Mouse (Mus musculus) megakaryocyte progenitor cell, adult 5-6 weeks (primary cell): Measurements from ENCODE around the gene Gm6176. TPM values are rescaled to one million over a fixed set of nuclear protein-coding genes. Genes with fewer than 3 reads are reported as not detected.
"Not testable (repeated sequence)": the region's sequence is repeated elsewhere in the genome, so short reads cannot be mapped to it uniquely, and the experiment has no call there.

Experiments
- ATAC-seq: replicated peaks from 2 replicates; pipeline ENCODE4 v1.8.0; 2016; ENCODE audit warnings: mild to moderate bottlenecking, moderate TSS enrichment, inconsistent platforms; ENCODE audit not compliant: poor library complexity
- total RNA-seq, 2 experiments: library from RNA; stranded (forward) in 1 of 2; stranded (reverse) in 1 of 2; fragments of 157-497, 149-512 nt in 1 of 2; fragments of 200-1000 nt in 1 of 2; gene quantifications; 2 replicates each; pipeline versions ENCODE4 v1.2.3 to v1.2.4; 2015 to 2017

The Gm6176 gene
- total RNA-seq (2015) (not detected in 2 replicates), total RNA-seq (2017) (not detected in 2 replicates)

GRCm38 (mm10) chr7:22056205-22056604, at the start of gene Gm6176:
TSS of gene Gm6176 (minus strand) at chr7:22056305.
- not testable (repeated sequence) for ATAC-seq

- ATAC-seq: not testable (repeated sequence)
Observed at GRCm38 (mm10) chr7:22068757-22069156, 12.7 kb upstream of the Gm6176 start, which contains the start of gene Vmn1r139. TSS of gene Vmn1r139 (plus strand) at chr7:22069057.

DNA sequence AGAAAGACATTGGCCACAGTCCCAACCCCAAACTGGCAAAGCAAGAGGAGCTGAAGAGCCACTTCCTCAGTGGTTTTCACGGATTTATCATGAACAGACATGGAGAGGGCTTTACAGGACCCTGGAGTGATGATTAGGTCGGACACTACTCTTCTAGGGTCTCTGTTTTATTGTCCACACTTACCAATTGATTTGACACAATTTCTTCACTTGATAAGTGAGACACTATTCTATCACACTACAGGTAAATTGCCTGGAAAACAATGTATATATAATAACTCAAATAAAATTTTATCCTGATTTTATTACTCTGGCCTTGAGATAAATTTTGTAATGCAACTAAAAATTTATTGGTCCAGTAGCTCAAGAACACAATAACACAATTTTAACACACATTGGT, 27.3 kb downstream of the Gm6176 start, which contains the start of gene Vmn1r138:
TSS of gene Vmn1r138 (minus strand) at position 101 of the 400 bp plus-strand sequence.
- ATAC-seq: not testable (repeated sequence)

Other genes with a start within 250 kb of the Gm6176 start
- gene Vmn1r135, start 224.0 kb downstream of the Gm6176 start, total RNA-seq (2015): not detected in 2 replicates
- gene Vmn1r135, start 224.0 kb downstream of the Gm6176 start, total RNA-seq (2017): not detected in 2 replicates
- gene Gm5725, start 212.0 kb downstream of the Gm6176 start, total RNA-seq (2015): not detected in 2 replicates
- gene Gm5725, start 212.0 kb downstream of the Gm6176 start, total RNA-seq (2017): not detected in 2 replicates
- gene Gm5891, start 135.0 kb downstream of the Gm6176 start, total RNA-seq (2015): not detected in 2 replicates
- gene Gm5891, start 135.0 kb downstream of the Gm6176 start, total RNA-seq (2017): not detected in 2 replicates
- not detected in 2 replicates for gene Vmn1r137, start 61.7 kb downstream of the Gm6176 start, total RNA-seq (2015)
- gene Vmn1r137, start 61.7 kb downstream of the Gm6176 start, total RNA-seq (2017): not detected in 2 replicates
- not detected in 2 replicates for gene Vmn1r138, start 27.4 kb downstream of the Gm6176 start, total RNA-seq (2015)
- not detected in 2 replicates for gene Vmn1r138, start 27.4 kb downstream of the Gm6176 start, total RNA-seq (2017)
- not detected in 2 replicates for gene Vmn1r139, start 12.8 kb upstream of the Gm6176 start, total RNA-seq (2015)
- not detected in 2 replicates for gene Vmn1r139, start 12.8 kb upstream of the Gm6176 start, total RNA-seq (2017)
- not detected in 2 replicates for gene Gm16451, start 61.9 kb upstream of the Gm6176 start, total RNA-seq (2015)
- gene Gm16451, start 61.9 kb upstream of the Gm6176 start, total RNA-seq (2017): not detected in 2 replicates
- not detected in 2 replicates for gene Gm10666, start 78.4 kb upstream of the Gm6176 start, total RNA-seq (2015)
- not detected in 2 replicates for gene Gm10666, start 78.4 kb upstream of the Gm6176 start, total RNA-seq (2017)
- gene Vmn1r142, start 107.7 kb upstream of the Gm6176 start, total RNA-seq (2015): not detected in 2 replicates
- not detected in 2 replicates for gene Vmn1r142, start 107.7 kb upstream of the Gm6176 start, total RNA-seq (2017)
- gene Vmn1r143, start 133.1 kb upstream of the Gm6176 start, total RNA-seq (2015): not detected in 2 replicates
- not detected in 2 replicates for gene Vmn1r143, start 133.1 kb upstream of the Gm6176 start, total RNA-seq (2017)
- not detected in 2 replicates for gene Gm8653, start 145.0 kb upstream of the Gm6176 start, total RNA-seq (2015)
- not detected in 2 replicates for gene Gm8653, start 145.0 kb upstream of the Gm6176 start, total RNA-seq (2017)
- not detected in 2 replicates for gene Gm8453, start 173.2 kb upstream of the Gm6176 start, total RNA-seq (2015)
- gene Gm8453, start 173.2 kb upstream of the Gm6176 start, total RNA-seq (2017): not detected in 2 replicates